Mouse (Mus musculus): ENCODE results near the gene Slc27a4.
A peak's percentile ranks its signal among the peaks of the same experiment; 100 is the strongest.

The Slc27a4 gene

DNA sequence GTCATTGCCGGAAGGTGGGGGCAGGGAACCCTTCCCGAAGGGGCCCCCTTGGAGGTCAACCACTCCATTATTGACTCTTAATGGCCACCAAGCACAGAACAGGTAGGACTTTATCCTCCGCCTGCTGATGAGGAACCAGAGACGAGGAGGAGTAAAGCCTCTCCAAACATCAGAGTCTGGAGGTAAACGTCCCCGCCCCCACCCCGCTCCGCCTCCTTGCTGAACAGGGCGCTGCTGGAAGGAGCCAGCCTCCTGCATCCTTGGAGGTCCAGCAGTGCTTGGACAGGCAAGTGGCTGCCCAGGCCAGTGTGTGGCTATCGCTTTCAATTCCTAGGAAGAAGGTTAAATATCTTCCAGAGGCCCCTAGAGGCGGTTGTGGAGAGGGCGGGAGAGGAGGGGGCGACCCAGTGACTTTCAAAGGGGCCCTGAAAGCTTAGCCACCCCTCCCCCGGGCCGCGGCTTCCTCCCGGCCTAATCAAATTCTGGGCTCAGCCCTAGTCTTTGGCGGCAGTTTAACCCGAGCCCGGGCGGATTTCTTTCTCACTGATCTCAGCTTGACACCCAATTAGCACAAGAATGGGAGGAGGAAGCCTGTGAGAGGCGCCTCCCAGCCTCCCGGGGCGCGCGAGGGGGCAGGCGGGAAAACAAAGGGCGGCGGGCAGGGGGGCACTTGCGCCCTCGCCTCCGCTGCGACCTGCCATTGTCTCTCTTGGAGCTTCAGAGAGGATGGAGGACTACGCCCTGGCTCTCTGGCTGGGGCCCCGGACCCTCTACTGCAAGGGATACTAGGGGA is 17.8 kb downstream of the Slc27a4 start, which contains the start of gene Urm1:
Urm1 (plus strand) TSS at position 51 of the 793 bp plus-strand sequence.
- DNase-seq (ENCODE audit: low spot score): peak; percentile 43

DNA sequence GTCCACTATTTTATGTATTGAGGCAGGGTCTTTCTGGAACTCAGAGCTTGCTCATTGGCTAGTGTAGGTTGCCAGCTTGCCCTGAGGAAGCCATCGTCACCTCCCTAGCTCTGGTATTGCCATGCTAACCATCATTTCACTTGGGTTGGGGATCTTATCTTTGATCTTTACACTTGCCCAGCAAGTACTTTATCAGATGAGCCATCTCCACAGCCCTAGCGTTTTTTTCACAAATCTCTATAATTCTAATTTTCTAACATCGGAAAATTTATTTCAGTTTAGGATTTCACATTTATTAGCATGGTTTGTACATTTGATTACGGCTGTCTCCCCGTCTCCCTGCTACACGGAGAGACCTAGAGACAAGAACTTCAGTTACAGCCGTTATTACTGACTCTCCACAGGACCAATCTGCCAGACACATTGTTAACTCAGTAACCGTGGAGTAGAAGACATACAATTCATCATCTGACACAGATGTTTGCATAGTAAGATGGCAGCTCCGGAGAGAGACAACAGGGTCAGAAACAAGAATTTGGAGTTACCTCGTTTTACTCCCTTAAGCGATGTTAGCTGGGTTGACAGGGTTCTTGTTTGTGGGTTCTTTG is 24.0 kb downstream of the Slc27a4 start:
- DNase-seq (ENCODE audit: low spot score): no peak

DNA sequence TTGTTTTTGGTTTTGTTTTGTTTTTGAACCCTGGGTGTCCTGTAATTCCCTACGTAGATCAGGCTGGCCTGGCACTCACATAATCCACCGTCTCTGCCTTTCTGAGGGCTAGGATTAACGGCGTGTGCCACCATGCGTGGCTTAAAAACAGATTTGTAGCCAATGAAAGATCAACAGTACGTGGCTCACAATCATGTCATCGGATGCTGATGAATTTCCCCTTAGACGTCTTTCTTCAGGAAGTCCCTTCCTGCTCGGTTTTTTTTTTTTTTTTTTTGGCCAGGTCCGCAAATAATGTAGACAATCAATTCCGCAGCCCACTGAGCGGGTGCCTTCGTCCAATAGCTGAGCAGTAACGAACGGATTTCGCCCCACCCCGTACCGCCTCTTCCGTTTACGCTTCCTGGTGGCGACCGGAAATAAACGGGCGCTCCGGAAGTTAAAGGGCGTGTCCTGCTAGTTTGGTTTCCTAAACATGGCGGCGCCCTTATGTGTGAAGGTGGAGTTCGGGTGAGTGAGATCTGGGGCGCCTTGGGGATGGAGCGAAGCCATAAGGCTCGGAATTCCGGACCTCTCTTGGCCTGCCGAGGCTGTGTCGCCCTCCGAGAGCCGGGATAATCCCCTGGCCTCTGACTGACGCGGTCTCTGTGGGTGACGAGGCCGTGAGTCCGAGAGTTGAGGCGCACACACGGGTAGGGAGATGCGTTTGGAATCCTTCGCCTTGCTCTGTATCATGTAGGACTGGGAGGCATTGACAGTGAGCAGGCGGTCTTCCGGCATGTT is 24.7 kb downstream of the Slc27a4 start:
- peak; percentile 98 for DNase-seq (ENCODE audit: low spot score)

DNA sequence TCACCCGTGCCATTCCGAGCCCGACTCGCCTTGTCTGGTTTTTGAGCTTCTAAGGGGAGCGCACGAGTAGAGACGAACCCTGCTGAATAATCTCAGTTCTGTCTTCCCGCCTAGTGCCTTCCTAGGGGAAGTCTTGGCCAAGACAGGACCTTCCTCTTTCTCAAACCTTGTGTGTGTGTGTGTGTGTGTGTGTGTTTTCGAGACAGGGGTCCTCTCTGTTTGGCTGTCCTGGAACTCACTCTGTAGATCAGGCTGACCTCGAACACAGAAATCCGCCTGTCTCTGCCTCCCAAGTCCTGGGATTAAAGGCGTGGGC is 25.2 kb downstream of the Slc27a4 start:
- no peak for DNase-seq (ENCODE audit: low spot score)

DNA sequence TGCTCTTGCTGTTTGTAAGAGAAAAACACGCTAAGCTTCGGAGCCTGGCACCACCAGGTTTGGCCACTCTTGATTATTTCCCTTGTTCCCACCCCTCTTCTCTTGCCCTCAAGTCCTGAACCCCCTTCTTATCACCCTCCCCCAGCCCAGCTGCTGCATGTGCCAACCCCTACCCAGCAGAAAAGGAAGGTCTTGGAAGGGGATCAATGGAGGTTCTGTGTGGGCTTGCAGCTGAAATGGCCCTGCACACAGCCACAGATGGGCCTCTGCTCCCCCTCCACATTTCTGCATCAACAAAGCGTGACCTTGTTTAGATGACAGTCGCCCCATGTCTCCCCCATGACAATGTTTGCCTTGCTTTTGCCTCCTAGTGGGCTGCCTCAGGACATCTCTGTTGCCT is 28.7 kb downstream of the Slc27a4 start:
- DNase-seq (ENCODE audit: low spot score): no peak

DNA sequence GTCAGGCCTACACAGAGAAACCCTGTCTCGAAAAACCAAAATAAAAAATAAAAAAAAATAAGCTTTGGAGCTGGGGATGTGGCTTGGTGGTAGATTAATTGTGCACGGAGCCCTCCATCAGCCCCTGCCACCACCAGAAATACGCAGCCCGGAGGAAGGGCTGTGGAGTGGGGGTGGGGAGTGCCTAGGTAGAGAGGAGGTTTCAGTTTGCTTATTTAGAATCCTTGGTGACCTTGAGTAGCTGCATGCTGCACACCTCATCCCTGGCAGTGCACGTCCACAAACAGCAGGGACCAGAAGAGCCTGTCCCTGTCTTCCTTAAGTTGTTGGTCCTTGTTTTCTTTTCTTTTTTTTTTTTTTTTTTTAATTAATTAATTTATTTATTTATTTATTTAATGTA is 31.4 kb downstream of the Slc27a4 start:
- DNase-seq (ENCODE audit: low spot score): no peak

DNA sequence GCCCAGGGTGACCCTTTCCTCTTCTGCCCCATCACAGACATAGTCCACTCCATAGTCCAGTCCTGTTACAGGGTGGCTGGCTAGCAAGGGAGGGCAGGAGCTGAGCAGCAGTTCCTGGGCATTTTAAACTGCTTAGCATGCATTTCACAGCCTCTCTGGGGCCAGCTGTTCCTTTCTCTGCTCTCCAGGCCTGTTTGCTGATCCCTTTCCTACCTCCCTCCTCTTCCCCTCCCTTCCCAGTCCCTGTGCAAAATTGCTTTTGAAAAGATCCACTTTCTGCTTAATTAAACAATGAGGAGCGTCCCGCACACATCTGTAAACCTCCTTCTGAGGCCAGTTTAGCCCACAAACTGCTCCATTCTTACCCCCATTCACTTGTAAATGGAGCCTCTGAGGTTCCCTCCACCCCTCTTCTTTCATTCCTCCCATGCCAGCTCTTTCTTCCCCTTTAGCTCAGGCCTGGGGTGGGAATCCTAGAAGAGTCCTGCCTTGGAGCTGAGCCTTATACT is 33.0 kb downstream of the Slc27a4 start:
- DNase-seq (ENCODE audit: low spot score): no peak

DNA sequence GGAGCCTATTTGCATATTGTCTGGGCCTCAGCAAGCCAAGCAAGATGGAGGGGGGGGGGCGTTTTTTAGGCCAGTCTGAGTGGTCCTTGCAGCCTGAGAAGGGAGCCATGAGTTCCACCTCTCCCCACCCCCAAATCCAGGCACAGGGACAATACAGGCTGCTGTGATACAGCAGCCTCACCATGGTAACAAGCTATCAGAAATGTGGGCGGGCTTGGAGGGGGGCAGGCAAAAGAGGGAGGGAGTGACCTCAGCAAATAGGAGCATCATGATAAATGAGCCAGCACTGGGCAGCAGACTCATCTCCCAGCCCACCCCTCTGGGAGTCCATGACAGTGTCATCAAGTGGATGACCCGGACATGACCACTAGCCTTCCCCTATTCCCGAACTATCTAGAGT is 37.0 kb downstream of the Slc27a4 start:
- DNase-seq (ENCODE audit: low spot score): no peak

DNA sequence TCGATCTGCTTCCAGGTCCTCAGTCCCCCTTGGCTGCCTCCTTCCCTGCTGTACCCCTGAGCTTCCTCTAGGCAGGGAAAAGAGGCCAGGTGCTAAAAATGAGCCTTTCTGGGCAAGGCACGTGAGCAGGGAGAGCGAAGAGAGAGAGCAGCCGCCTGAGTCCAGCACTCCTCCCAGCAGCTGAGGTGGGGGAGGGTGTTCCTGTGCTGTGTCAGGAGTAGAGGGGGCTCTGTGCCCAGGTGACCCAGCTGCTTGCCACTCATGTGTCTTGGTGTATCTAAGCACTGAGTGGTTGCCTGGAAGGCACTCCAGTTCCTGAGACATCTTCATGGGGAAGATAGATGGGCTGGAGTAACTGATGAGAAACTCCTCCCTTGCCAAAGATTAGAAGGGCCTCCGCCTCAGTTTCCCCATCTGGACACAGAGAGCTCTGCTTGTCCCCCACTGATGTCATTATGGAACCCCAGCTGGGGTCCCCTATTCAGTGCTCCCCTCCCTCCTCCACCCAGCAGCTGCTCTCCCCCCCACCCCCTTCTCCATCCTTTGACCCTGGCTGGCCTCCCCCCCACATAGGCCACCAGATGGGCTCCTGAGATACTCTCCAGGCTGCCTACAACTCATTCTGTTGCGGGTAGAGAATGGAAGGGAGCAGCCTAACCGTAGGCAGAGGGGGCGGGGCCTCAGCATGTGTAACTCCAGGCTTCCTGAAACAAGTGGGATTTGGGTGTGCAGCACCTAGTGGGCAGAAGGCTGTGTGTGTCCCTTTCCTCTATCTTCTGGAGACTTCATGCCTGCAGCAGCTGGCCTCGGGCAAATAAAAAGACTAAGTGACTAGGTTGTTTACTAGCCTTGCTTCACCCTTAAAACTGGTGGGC is 41.0 kb downstream of the Slc27a4 start:
- DNase-seq (ENCODE audit: low spot score): no peak

DNA sequence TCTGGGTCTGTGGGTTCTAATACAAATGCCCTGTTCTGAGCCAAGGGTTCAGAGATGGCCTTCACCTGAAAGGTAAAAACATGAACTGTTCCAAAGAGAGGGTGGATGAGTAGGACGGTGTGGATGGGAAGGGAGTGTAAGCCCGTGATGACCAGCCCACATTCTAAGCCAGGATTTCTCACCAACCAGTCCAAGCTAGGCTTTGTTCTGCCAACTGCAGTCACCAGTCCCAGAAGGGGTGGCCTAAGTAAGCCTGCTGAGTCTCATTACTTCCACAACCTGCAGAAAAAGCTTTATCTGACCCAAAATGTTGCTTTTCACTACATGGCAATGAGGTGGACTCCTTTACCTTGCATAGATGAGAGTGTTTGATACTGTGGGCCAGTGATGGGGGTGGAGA is 41.7 kb downstream of the Slc27a4 start:
- DNase-seq (ENCODE audit: low spot score): no peak

DNA sequence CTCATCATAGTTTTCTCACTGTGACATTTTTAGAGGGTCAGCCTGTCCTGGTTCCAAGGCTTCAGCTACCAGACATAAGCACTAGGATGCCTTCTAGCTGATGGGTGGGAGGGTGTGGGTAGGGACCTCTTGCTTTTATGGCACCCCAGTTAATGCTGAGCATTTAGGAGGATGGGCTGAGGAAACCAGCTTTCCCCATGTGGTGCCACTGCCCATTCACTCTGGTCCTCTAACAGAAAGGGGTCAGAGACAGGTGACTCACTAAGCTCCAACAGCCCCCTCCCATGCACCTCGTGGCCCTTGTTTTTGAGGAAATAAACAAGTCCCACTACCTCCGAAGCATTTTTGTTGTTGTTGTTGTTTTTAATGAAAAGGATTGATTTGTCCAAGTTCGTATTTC is 42.2 kb downstream of the Slc27a4 start:
- DNase-seq (ENCODE audit: low spot score): no peak

DNA sequence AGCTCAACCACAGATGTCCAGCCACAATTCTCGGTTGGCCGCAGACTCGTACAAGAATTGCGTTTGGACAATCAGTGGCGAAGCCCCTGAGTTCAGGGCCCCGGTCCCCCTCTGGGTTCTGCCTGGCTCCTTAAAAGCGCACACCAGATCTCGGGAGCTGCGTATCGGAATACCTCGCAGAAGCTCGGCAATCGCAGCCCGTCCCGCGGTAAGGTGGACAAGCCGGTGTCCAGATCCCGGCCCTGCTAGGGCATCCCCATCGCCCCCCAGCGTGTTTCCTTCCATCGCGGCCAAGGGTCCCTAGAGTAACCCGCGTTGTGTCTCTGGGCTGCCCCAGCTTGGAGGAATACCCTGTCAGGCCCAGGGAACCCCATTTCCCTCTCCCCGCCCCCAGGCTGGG is 43.2 kb downstream of the Slc27a4 start:
- no peak for DNase-seq (ENCODE audit: low spot score)

DNA sequence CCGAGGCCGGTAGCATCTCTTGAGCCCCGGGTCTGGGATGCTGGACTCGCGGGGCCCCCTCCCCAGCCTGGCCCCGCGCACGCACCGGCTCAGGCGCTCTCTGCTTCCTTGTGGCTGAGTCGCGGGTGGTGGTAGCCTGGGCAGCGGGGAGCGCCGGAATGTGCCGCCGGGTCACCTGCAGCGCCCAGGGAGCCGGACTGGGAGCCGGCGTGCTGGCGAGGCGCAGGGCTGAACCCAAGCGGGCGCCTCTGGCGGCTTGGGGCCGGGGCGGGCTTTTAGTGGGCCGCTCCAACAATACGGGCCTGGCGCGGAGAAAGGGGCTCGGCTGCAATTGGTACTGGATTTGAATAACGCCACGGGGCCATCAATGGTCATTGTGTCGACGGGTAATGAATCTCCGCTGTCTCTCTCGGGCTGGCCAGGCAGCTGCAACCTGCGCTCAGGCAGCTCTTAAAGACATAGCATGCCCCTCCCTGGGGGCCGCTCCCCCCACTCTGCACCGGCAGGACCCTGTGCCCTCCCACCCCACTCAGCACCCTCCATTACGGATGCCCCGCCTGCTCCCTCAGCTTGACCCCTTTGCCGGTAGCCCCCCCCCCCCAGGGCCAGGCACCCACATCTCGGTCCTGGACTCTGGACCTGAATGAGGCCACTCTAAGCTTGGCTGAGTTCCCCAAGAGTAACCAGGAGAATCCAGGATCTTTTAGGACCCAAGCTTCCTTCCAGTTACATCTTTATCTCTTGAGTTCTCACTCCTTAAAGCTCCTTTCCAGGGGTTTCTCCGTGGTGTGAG is 43.8 kb downstream of the Slc27a4 start:
- DNase-seq (ENCODE audit: low spot score): no peak

DNA sequence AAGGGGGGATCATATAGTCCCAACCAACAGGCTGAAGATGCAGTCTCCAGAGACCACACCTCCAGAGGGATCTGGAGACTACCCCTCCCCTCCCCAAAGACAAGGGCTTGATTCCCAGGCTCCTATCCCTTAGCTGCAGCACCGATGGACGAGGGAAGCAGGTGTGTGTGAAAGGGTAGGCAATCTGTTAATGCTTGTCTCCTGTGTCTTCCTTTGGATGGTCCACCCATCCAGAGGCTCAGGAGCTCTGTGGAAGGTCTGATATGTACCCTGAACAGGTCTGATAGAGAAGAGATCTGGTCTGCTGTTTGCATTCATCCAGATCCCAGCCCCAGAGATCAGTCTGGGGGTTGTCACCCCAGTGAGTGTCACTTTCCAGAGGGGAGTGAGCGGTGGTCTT is 44.5 kb downstream of the Slc27a4 start:
- DNase-seq (ENCODE audit: low spot score): no peak

DNA sequence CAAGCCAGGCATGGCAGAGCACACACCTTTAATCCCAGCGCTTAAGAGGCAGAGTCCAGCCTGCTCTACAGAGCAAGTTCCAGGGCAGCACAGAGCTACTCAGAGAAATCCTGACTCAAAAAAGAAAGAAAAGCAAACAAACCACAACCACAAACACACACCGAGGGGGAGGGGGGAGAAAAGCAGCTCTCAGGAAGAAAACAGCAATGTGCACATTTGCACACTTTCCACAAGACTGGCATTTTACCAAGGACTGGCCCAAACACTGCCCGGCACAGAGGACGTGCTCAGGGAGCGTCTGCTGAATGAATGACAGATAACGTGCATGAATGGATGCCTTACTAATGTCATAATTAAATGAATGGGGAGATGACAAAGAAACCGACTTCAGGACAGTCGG is 46.6 kb downstream of the Slc27a4 start:
- DNase-seq (ENCODE audit: low spot score): no peak

DNA sequence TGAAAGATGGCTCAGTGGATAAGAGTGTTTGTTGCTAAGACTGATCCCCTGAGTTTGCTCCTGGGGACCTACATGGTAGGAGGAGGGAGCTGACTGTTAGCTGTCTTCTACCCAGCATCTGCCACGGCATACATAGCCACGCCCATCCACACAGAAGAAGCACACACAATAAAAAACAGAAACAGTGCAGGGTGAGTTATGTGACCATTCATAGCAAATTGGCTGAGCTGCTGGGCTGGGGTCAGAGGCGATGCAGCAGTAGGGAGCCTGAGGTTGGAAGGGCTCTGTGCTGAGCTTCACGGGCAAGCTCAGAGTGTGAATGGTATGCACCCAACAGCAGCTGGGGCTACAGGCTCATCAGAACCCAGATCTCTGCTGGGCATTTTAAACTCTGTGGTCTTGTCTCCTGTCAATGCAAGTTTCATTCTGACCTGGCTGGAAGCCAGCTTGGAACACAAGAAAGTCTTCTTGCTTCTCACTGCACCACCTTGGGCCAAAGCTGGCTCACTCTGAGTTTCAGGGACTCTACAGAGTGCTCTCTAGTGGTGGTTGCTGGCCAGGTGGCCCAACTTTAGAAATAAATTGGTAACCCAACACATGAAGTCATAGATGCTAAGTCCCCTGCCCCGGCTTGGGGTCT is 47.5 kb downstream of the Slc27a4 start:
- DNase-seq (ENCODE audit: low spot score): no peak

DNA sequence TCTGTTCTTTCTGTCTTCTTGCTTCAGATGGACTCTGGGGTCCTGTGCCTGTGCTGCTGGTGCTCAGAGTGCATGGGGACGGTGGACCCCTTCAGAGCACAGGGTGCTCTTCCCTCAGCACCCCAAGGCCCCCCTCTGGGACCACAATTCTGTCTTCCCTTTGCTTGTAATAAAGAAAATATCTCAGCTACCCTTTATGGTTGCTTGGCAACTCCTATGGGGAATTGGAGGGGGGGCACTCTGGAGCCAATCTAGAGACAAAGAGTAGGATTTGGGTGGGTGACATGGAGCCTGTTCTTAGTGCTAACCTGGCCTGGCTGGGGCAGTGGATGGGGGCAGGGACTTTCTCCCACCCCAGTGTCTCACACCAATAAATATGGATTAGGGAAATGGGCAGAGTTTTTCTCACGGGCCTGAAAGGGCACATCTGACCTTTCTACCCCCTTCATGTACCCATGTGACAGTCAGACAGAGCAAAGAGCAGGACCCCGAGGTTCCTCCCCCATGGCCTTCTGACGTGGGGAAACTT is 50.6 kb downstream of the Slc27a4 start:
- DNase-seq (ENCODE audit: low spot score): no peak

DNA sequence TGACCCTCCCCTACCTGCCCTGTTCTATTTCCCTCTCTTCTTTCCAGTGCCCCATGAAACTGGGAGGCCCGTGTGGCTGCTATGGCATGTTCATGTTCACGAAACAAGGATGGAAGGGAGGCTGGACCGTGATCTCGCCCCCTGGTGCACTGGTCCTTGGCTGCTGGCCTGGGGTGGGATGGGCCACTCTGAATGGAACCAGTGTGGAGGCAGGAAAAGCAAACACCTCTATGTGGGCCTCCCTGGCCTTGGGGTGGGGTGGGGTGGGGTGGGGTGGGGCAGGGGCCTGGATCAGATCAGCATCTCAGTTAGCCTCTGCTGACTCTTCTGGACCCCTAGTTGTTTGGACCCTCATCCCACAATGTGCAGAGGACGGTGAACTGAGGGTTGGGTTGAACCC is 51.3 kb downstream of the Slc27a4 start:
- no peak for DNase-seq (ENCODE audit: low spot score)

DNA sequence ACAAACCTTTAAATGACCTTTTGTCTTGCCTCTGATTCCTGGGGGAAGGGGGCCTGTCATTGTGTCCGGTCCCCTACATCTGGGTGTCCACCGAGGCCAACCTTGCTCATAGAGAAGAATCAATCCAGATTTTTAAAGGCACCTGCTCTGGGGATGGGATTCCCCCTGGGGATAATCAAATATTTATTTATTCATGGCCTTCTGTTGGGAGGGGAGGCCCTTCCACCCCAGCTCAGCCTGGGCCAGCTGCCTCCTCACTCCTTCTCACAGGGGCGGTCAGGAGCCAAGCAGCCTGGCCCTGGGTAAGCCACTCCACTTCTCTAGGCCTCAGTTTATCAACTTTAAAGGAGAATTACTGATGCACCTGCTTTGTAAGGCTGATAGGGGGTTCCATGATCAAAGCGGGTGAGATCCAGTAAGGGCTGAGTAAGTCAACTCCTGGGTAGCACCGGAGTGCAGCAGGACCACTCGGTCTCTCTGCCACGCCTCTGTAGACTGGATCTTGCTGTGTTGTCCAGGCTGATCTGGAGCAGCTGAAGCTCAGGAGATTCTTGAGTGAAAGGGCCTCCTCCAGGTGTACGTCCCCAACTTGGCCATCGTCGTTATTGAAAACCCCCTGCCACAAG is 53.3 kb downstream of the Slc27a4 start:
- no peak for DNase-seq (ENCODE audit: low spot score)

Data from lung, postnatal 25 days (tissue).